Mouse (Mus musculus) heart, adult 2 months (tissue): ENCODE data around the gene Nup155.

ENCODE experiments used
- CTCF ChIP-seq: fragments of 200-600 bp; IDR thresholded peaks from 2 replicates; pipeline ENCODE4 v1.8.1; 2022; ENCODE audit warnings: antibody characterized with exemption, mild to moderate bottlenecking, moderate library complexity
- EP300 ChIP-seq: fragments of 200-500 bp; IDR thresholded peaks from 2 replicates; pipeline ENCODE4 v1.6.1; 2011; ENCODE audit warnings: low read depth, low read length, control low read depth; ENCODE audit not compliant: insufficient read depth
- POLR2A ChIP-seq: fragments of 200-500 bp; IDR thresholded peaks from 2 replicates; pipeline ENCODE4 v1.6.1; 2011; ENCODE audit warnings: mild to moderate bottlenecking, low read depth, low read length, control low read depth; ENCODE audit not compliant: insufficient read depth

DNA sequence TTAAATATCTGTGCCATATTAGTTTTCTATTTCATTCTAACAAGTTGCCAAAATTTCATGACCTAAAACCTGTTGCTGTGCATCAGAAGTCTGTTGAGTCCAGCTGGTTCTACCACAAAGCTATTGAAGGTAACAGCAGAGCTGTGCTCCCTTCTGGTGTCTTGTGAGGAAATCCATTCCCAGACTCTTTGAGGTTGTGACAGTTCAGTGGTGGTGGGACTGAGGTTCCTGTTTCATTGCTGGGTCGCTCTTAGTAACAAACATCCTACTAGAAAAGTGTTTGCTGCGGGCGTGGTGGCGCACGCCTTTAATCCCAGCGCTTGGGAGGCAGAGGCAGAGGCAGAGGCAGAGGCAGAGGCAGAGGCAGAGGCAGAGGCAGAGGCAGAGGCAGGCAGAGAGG, 99.3 kb downstream of the Nup155 start:
- TF ChIP-seq EP300 (no peak), POLR2A (no peak), CTCF (no peak)
